Mouse (Mus musculus) bone marrow macrophage, adult 2 months (primary cell): Measurements from ENCODE around the gene Ntm.

ENCODE experiments used
- CTCF ChIP-seq: IDR thresholded peaks from 2 replicates; pipeline ENCODE4 v1.5.1; 2012; ENCODE audit warnings: low read depth, mild to moderate bottlenecking, low read length, moderate library complexity
- POLR2A ChIP-seq: IDR thresholded peaks from 2 replicates; pipeline ENCODE4 v1.6.1; 2012; ENCODE audit warnings: mild to moderate bottlenecking, low read depth, low read length, borderline replicate concordance

GRCm38 (mm10) chr9:29215796-29216195 is 747.1 kb downstream of the Ntm start:
- TF ChIP-seq POLR2A (no peak), CTCF (no peak)
